Mouse (Mus musculus) embryo, embryonic 11 days (tissue): ENCODE measurements around the gene Stim1.
"Not testable (repeated sequence)": the region's sequence is repeated elsewhere in the genome, so short reads cannot be mapped to it uniquely, and the experiment has no call there.

ENCODE experiments used
- DNase-seq: peaks from one replicate; pipeline ENCODE4 v3.0.0-alpha.2; 2015

Gene Stim1

GRCm38 (mm10) chr7:102458618-102459380 lies 191.2 kb downstream of the Stim1 start:
- DNase-seq: no peak

- DNase-seq: no peak
These were observed 200.0 kb downstream of the Stim1 start for GRCm38 (mm10) chr7:102467566-102467965.

DNA sequence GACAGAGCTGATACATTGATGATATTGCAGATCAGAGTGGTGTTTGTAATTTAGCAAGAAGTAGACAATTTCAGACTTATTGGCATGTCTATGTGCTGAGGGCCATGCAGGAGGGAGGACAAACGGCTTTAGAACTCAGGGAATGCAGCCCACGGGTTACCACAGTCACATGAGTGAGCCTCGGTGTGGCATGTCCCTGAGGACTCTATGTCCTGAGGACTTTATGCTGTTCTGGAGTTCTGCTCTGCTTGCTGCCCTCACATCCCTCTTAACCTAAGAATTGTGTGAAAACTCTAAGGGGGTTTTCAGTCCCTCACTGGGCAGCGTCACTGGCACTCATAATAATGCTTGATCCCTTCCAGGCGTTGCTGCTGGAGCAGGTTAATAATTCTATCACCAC lies 205.1 kb downstream of the Stim1 start:
- DNase-seq: no peak

- DNase-seq: no peak
These were observed 209.0 kb downstream of the Stim1 start for GRCm38 (mm10) chr7:102476601-102477000.

DNA sequence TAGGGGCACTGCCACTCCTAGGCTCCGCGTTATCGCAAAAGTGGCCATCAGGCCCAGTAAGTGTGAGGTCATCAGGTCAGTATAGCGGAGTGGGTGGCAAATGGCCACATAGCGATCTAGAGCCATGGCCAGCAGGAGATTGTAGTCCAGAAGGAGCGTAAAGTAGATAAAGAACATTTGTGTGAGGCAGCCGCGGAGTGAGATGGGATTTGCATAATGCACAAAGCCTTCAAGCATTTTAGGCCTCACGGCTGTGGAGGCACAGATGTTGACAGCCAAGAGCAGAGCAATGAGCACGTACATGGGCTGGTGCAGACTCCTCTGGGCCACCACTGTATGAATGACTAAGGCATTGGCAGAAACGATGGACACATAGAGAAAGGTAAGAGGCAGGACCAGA lies 209.8 kb downstream of the Stim1 start:
- DNase-seq: peak; percentile 4

- no peak for DNase-seq
These were observed 210.8 kb downstream of the Stim1 start for GRCm38 (mm10) chr7:102478425-102478824.

DNA sequence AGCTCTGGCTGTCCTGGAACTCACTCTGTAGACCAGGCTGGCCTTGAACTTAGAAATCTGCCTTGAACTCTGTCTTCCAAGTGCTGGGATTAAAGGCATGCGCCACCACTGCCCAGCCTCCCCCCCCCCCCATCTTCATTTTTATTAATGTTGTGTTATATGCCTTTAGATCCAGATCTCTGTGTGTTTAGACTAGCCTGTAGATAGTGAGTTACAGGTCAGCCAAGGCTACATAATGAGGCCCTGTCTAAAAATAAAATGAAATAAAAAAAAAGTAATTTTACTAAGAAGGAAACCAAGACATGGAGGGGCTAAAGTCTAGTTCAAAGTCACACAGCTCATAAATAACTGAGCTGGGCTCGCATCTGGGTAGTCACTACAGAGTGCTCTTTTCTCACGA lies 211.3 kb downstream of the Stim1 start:
- DNase-seq: no peak

- peak; percentile 4 for DNase-seq
These were observed 211.9 kb downstream of the Stim1 start for GRCm38 (mm10) chr7:102479368-102480078.

DNA sequence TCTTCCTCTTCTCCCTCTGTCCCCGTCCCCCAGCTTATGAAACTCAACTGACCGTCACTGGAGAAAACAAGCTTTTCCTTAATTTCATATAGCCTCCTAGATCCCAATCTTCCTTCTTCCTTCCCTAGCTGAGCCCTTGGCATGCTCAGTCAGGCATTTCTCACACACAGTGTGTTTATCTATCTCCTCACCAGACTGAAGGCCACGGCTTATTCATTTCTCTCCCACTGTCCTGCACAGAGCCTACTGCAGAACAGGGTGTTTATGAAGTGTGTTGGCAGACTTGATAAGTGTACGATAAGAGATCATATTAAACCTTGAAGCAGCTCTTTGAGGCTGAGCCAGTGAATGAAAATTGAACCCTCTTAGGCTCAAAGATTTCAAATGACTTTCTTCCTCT lies 213.2 kb downstream of the Stim1 start:
- no peak for DNase-seq

GRCm38 (mm10) chr7:102481579-102481978 lies 214.0 kb downstream of the Stim1 start, which contains the start of gene Olfr543:
Gene Olfr543, minus strand, starts transcription at chr7:102481679.
- DNase-seq: no peak

- DNase-seq: no peak
These were observed 216.1 kb downstream of the Stim1 start for GRCm38 (mm10) chr7:102483665-102484064.

- DNase-seq: not testable (repeated sequence)
These were observed 217.2 kb downstream of the Stim1 start for GRCm38 (mm10) chr7:102484766-102485165.

GRCm38 (mm10) chr7:102486105-102486504 lies 218.5 kb downstream of the Stim1 start:
- no peak for DNase-seq
